Mouse (Mus musculus): ENCODE results near the gene Lrrc40. TPM values are rescaled to one million over a fixed set of nuclear protein-coding genes. Genes with fewer than 3 reads are reported as not detected.
"Not testable (repeated sequence)": the region's sequence is repeated elsewhere in the genome, so short reads cannot be mapped to it uniquely, and the experiment has no call there.

Lrrc40 gene
- polyA plus RNA-seq, 1 experiment from 2014 or later, result 57.7 TPM

GRCm38 (mm10) chr3:158068613-158069263 lies 32.3 kb downstream of the Lrrc40 start:
- WGBS, result 40% methylated on average over 9 of the region's 9 CpGs
- H3K27me3 ChIP-seq (replicated peaks; ENCODE audit: control insufficient read depth, insufficient read depth, low read length), result no peaks in the 10 kb centered on the region
- H3K36me3 ChIP-seq (ENCODE audit: control insufficient read depth, insufficient read depth, low read length), result peaks cover 22% of the 10 kb centered on the region
- DNase-seq (ENCODE audit: low spot score) (no peak), ATAC-seq (replicated peaks; ENCODE audit: low FRiP score, low TSS enrichment, low read depth) (no peak)
- no peaks in the 10 kb centered on the region for H3K4me1 ChIP-seq (replicated peaks; ENCODE audit: control insufficient read depth, insufficient read depth, low read length)
- H3K27ac ChIP-seq (ENCODE audit: low read depth), result no peak overlapping the region
- H3K4me3 ChIP-seq (ENCODE audit: low read depth, low read length), result no peak overlapping the region
- H3K9ac ChIP-seq (ENCODE audit: low read length), result no peak overlapping the region
- no peak overlapping the region for H3K4me2 ChIP-seq (ENCODE audit: low read length)
- H3K9me3 ChIP-seq (ENCODE audit: control insufficient read depth, low read length), result no peaks in the 10 kb centered on the region

- Histone ChIP-seq H3K9ac (ENCODE audit: low read length) (no peak overlapping the region), H3K27me3 (replicated peaks; ENCODE audit: control insufficient read depth, insufficient read depth, low read length) (no peaks in the 10 kb centered on the region), H3K4me3 (ENCODE audit: low read depth, low read length) (no peak overlapping the region), H3K36me3 (ENCODE audit: control insufficient read depth, insufficient read depth, low read length) (no peaks in the 10 kb centered on the region; the same call in 1 of the 2 replicates), H3K4me2 (ENCODE audit: low read length) (no peak overlapping the region), H3K27ac (ENCODE audit: low read depth) (no peak overlapping the region), H3K9me3 (ENCODE audit: control insufficient read depth, low read length) (no peaks in the 10 kb centered on the region), H3K4me1 (replicated peaks; ENCODE audit: control insufficient read depth, insufficient read depth, low read length) (no peaks in the 10 kb centered on the region)
- WGBS, result 68% methylated on average over 2 of the region's 2 CpGs
- no peak for DNase-seq (ENCODE audit: low spot score)
- ATAC-seq (replicated peaks; ENCODE audit: low FRiP score, low TSS enrichment, low read depth), result no peak
Measured at GRCm38 (mm10) chr3:158075004-158075403, 38.5 kb downstream of the Lrrc40 start.

- DNase-seq (ENCODE audit: low spot score) (no peak), ATAC-seq (replicated peaks; ENCODE audit: low FRiP score, low TSS enrichment, low read depth) (no peak)
- Histone ChIP-seq H3K4me2 (ENCODE audit: low read length) (no peak overlapping the region), H3K27ac (ENCODE audit: low read depth) (no peak overlapping the region), H3K4me3 (ENCODE audit: low read depth, low read length) (no peak overlapping the region), H3K9me3 (ENCODE audit: control insufficient read depth, low read length) (no peaks in the 10 kb centered on the region), H3K9ac (ENCODE audit: low read length) (no peak overlapping the region), H3K27me3 (replicated peaks; ENCODE audit: control insufficient read depth, insufficient read depth, low read length) (no peaks in the 10 kb centered on the region), H3K36me3 (ENCODE audit: control insufficient read depth, insufficient read depth, low read length) (no peaks in the 10 kb centered on the region), H3K4me1 (replicated peaks; ENCODE audit: control insufficient read depth, insufficient read depth, low read length) (no peaks in the 10 kb centered on the region)
- WGBS, result 47% methylated on average over 4 of the region's 4 CpGs
Measured at GRCm38 (mm10) chr3:158076685-158077379, 40.4 kb downstream of the Lrrc40 start.

GRCm38 (mm10) chr3:158077380-158077772 lies 40.9 kb downstream of the Lrrc40 start:
- no peak for DNase-seq (ENCODE audit: low spot score)
- Histone ChIP-seq H3K27ac (ENCODE audit: low read depth) (no peak overlapping the region), H3K9me3 (ENCODE audit: control insufficient read depth, low read length) (no peaks in the 10 kb centered on the region), H3K4me3 (ENCODE audit: low read depth, low read length) (no peak overlapping the region), H3K9ac (ENCODE audit: low read length) (no peak overlapping the region), H3K27me3 (replicated peaks; ENCODE audit: control insufficient read depth, insufficient read depth, low read length) (no peaks in the 10 kb centered on the region), H3K4me1 (replicated peaks; ENCODE audit: control insufficient read depth, insufficient read depth, low read length) (no peaks in the 10 kb centered on the region), H3K36me3 (ENCODE audit: control insufficient read depth, insufficient read depth, low read length) (no peaks in the 10 kb centered on the region), H3K4me2 (ENCODE audit: low read length) (no peak overlapping the region)
- 39% methylated on average over 1 of the region's 1 CpGs for WGBS
- no peak for ATAC-seq (replicated peaks; ENCODE audit: low FRiP score, low TSS enrichment, low read depth)

GRCm38 (mm10) chr3:158077828-158078227 lies 41.4 kb downstream of the Lrrc40 start:
- Histone ChIP-seq H3K36me3 (ENCODE audit: control insufficient read depth, insufficient read depth, low read length) (no peaks in the 10 kb centered on the region), H3K4me3 (ENCODE audit: low read depth, low read length) (no peak overlapping the region), H3K27ac (ENCODE audit: low read depth) (no peak overlapping the region), H3K4me1 (replicated peaks; ENCODE audit: control insufficient read depth, insufficient read depth, low read length) (no peaks in the 10 kb centered on the region), H3K9ac (ENCODE audit: low read length) (no peak overlapping the region), H3K4me2 (ENCODE audit: low read length) (no peak overlapping the region), H3K27me3 (replicated peaks; ENCODE audit: control insufficient read depth, insufficient read depth, low read length) (no peaks in the 10 kb centered on the region), H3K9me3 (ENCODE audit: control insufficient read depth, low read length) (no peaks in the 10 kb centered on the region)
- no peak for DNase-seq (ENCODE audit: low spot score)
- 78% methylated on average over 5 of the region's 5 CpGs for WGBS
- no peak for ATAC-seq (replicated peaks; ENCODE audit: low FRiP score, low TSS enrichment, low read depth)

- H3K4me3 ChIP-seq (ENCODE audit: low read depth, low read length), result no peak overlapping the region
- H3K9ac ChIP-seq (ENCODE audit: low read length), result no peak overlapping the region
- no peaks in the 10 kb centered on the region for H3K9me3 ChIP-seq (ENCODE audit: control insufficient read depth, low read length)
- no peak overlapping the region for H3K4me2 ChIP-seq (ENCODE audit: low read length)
- no peaks in the 10 kb centered on the region for H3K36me3 ChIP-seq (ENCODE audit: control insufficient read depth, insufficient read depth, low read length)
- no peaks in the 10 kb centered on the region for H3K27me3 ChIP-seq (replicated peaks; ENCODE audit: control insufficient read depth, insufficient read depth, low read length)
- ATAC-seq (replicated peaks; ENCODE audit: low FRiP score, low TSS enrichment, low read depth) (no peak), DNase-seq (ENCODE audit: low spot score) (no peak)
- H3K4me1 ChIP-seq (replicated peaks; ENCODE audit: control insufficient read depth, insufficient read depth, low read length), result no peaks in the 10 kb centered on the region
- H3K27ac ChIP-seq (ENCODE audit: low read depth), result no peak overlapping the region
- WGBS, result 74% methylated on average over 3 of the region's 3 CpGs
Measured at GRCm38 (mm10) chr3:158091601-158092000, 55.1 kb downstream of the Lrrc40 start.

- ATAC-seq (replicated peaks; ENCODE audit: low FRiP score, low TSS enrichment, low read depth), result no peak
- WGBS, result 75% methylated on average over 4 of the region's 4 CpGs
- no peaks in the 10 kb centered on the region for H3K9me3 ChIP-seq (ENCODE audit: control insufficient read depth, low read length)
- no peaks in the 10 kb centered on the region for H3K4me1 ChIP-seq (replicated peaks; ENCODE audit: control insufficient read depth, insufficient read depth, low read length)
- no peaks in the 10 kb centered on the region for H3K36me3 ChIP-seq (ENCODE audit: control insufficient read depth, insufficient read depth, low read length)
- no peak overlapping the region for H3K9ac ChIP-seq (ENCODE audit: low read length)
- no peaks in the 10 kb centered on the region for H3K27me3 ChIP-seq (replicated peaks; ENCODE audit: control insufficient read depth, insufficient read depth, low read length)
- no peak overlapping the region for H3K27ac ChIP-seq (ENCODE audit: low read depth)
- H3K4me2 ChIP-seq (ENCODE audit: low read length), result no peak overlapping the region
- H3K4me3 ChIP-seq (ENCODE audit: low read depth, low read length), result no peak overlapping the region
- no peak for DNase-seq (ENCODE audit: low spot score)
Measured at GRCm38 (mm10) chr3:158093919-158094318, 57.5 kb downstream of the Lrrc40 start.

GRCm38 (mm10) chr3:158102043-158102442 lies 65.6 kb downstream of the Lrrc40 start:
- not testable (repeated sequence) for H3K9me3 ChIP-seq (ENCODE audit: control insufficient read depth, low read length); H3K36me3 ChIP-seq (ENCODE audit: control insufficient read depth, insufficient read depth, low read length); DNase-seq (ENCODE audit: low spot score); H3K4me2 ChIP-seq (ENCODE audit: low read length); H3K4me1 ChIP-seq (replicated peaks; ENCODE audit: control insufficient read depth, insufficient read depth, low read length); H3K4me3 ChIP-seq (ENCODE audit: low read depth, low read length); H3K27me3 ChIP-seq (replicated peaks; ENCODE audit: control insufficient read depth, insufficient read depth, low read length); H3K9ac ChIP-seq (ENCODE audit: low read length); ATAC-seq (replicated peaks; ENCODE audit: low FRiP score, low TSS enrichment, low read depth); H3K27ac ChIP-seq (ENCODE audit: low read depth)
- 85% methylated on average over 8 of the region's 10 CpGs for WGBS

GRCm38 (mm10) chr3:158102530-158102929 lies 66.1 kb downstream of the Lrrc40 start:
- not testable (repeated sequence) for H3K27me3 ChIP-seq (replicated peaks; ENCODE audit: control insufficient read depth, insufficient read depth, low read length); H3K36me3 ChIP-seq (ENCODE audit: control insufficient read depth, insufficient read depth, low read length); H3K4me2 ChIP-seq (ENCODE audit: low read length); H3K4me3 ChIP-seq (ENCODE audit: low read depth, low read length); H3K9ac ChIP-seq (ENCODE audit: low read length); H3K9me3 ChIP-seq (ENCODE audit: control insufficient read depth, low read length); H3K27ac ChIP-seq (ENCODE audit: low read depth); DNase-seq (ENCODE audit: low spot score); H3K4me1 ChIP-seq (replicated peaks; ENCODE audit: control insufficient read depth, insufficient read depth, low read length); ATAC-seq (replicated peaks; ENCODE audit: low FRiP score, low TSS enrichment, low read depth)
- 77% methylated on average over 1 of the region's 1 CpGs for WGBS
